Mouse (Mus musculus): ENCODE measurements at regions not wholly inside any gene's neighbourhood (a gene's known extent, or its start where the extent isn't known, plus 50 kb on each side); places are given as distances from the start of the nearest gene placed in this dataset.

GRCm38 (mm10) chr12:52442337-52442736, 61.4 kb upstream of the Arhgap5 start:
- Histone ChIP-seq H3K9ac (no peak overlapping the region), H3K4me1 (no peaks in the 10 kb centered on the region; the same call in 1 of the 2 replicates), H3K4me2 (no peak overlapping the region), H3K27ac (no peak overlapping the region), H3K36me3 (no peaks in the 10 kb centered on the region), H3K27me3 (replicated peaks) (no peaks in the 10 kb centered on the region), H3K4me3 (no peak overlapping the region), H3K9me3 (replicated peaks) (no peaks in the 10 kb centered on the region)
- WGBS (ENCODE audit: insufficient replicate concordance): 78% methylated on average over 5 of the region's 5 CpGs
- no peak for ATAC-seq

GRCm38 (mm10) chr12:52445731-52446130, 58.0 kb upstream of the Arhgap5 start:
- Histone ChIP-seq H3K9me3 (replicated peaks) (no peaks in the 10 kb centered on the region), H3K4me1 (no peaks in the 10 kb centered on the region; the same call in 1 of the 2 replicates), H3K27ac (0 out of 2 replicates have a peak overlapping the region, but pooled peaks have one; percentile 30), H3K36me3 (no peaks in the 10 kb centered on the region), H3K9ac (no peak overlapping the region), H3K27me3 (replicated peaks) (no peaks in the 10 kb centered on the region), H3K4me2 (no peak overlapping the region), H3K4me3 (no peak overlapping the region)
- WGBS (ENCODE audit: insufficient replicate concordance): 46% methylated on average over 2 of the region's 2 CpGs
- no peak for ATAC-seq

- Histone ChIP-seq H3K4me3 (no peak overlapping the region), H3K4me1 (no peaks in the 10 kb centered on the region; the same call in 1 of the 2 replicates), H3K27ac (0 out of 2 replicates have a peak overlapping the region, but pooled peaks have one; percentile 48), H3K4me2 (no peak overlapping the region), H3K9me3 (replicated peaks) (no peaks in the 10 kb centered on the region), H3K36me3 (no peaks in the 10 kb centered on the region), H3K27me3 (replicated peaks) (no peaks in the 10 kb centered on the region), H3K9ac (no peak overlapping the region)
- peak; percentile 63; the same call in 1 of the 2 replicates for ATAC-seq
- WGBS (ENCODE audit: insufficient replicate concordance): 66% methylated on average over 7 of the region's 7 CpGs
Measured at GRCm38 (mm10) chr12:52446501-52446900, 57.3 kb upstream of the Arhgap5 start.

GRCm38 (mm10) chr12:52447482-52447881, 56.3 kb upstream of the Arhgap5 start:
- H3K4me2 ChIP-seq: no peak overlapping the region
- WGBS (ENCODE audit: insufficient replicate concordance): 54% methylated on average over 5 of the region's 5 CpGs

GRCm38 (mm10) chr12:52448218-52448617, 55.6 kb upstream of the Arhgap5 start:
- Histone ChIP-seq H3K27ac (no peak overlapping the region), H3K4me1 (no peaks in the 10 kb centered on the region; the same call in 1 of the 2 replicates), H3K4me3 (no peak overlapping the region), H3K9ac (no peak overlapping the region), H3K36me3 (no peaks in the 10 kb centered on the region), H3K27me3 (replicated peaks) (no peaks in the 10 kb centered on the region), H3K4me2 (no peak overlapping the region), H3K9me3 (replicated peaks) (no peaks in the 10 kb centered on the region)
- ATAC-seq: peak; percentile 55; the same call in 1 of the 2 replicates
- WGBS (ENCODE audit: insufficient replicate concordance): 53% methylated on average over 1 of the region's 1 CpGs

More at GRCm38 (mm10) chr12:52447482-52447881, 56.3 kb upstream of the Arhgap5 start:
- Histone ChIP-seq H3K4me3 (no peak overlapping the region), H3K4me1 (no peaks in the 10 kb centered on the region; the same call in 1 of the 2 replicates), H3K27me3 (replicated peaks) (no peaks in the 10 kb centered on the region), H3K9ac (no peak overlapping the region), H3K9me3 (replicated peaks) (no peaks in the 10 kb centered on the region), H3K27ac (0 out of 2 replicates have a peak overlapping the region, but pooled peaks have one; percentile 15), H3K36me3 (no peaks in the 10 kb centered on the region)
- ATAC-seq: no peak

GRCm38 (mm10) chr12:52453890-52454289, 49.9 kb upstream of the Arhgap5 start:
- no peak for ATAC-seq
- 59% methylated on average over 5 of the region's 5 CpGs for WGBS (ENCODE audit: insufficient replicate concordance)
- no peaks in the 10 kb centered on the region for H3K4me1 ChIP-seq
- H3K9ac ChIP-seq: no peak overlapping the region
- H3K27me3 ChIP-seq (replicated peaks): no peaks in the 10 kb centered on the region
- H3K4me2 ChIP-seq: no peak overlapping the region
- 0 out of 2 replicates have a peak, but pooled peaks cover 3% of the 10 kb centered on the region for H3K9me3 ChIP-seq (replicated peaks)
- no peak overlapping the region for H3K4me3 ChIP-seq
- no peak overlapping the region for H3K27ac ChIP-seq
- no peaks in the 10 kb centered on the region for H3K36me3 ChIP-seq
